Mouse (Mus musculus) heart, embryonic 12.5 days (tissue): ENCODE data around the gene Arhgef28. TPM values are rescaled to one million over a fixed set of nuclear protein-coding genes. Genes with fewer than 3 reads are reported as not detected.

ENCODE experiments used
- ATAC-seq: fragments of 200-750 bp; cut with Nextera tagmentation; 2 replicates; pipeline ENCODE4 v1.8.0; 2017; ENCODE audit warnings: moderate TSS enrichment, moderate library complexity; ENCODE audit not compliant: insufficient number of reproducible peaks, low FRiP score
- H3K27ac ChIP-seq: fragments of 300-500 bp; sonication (generic); 2 replicates; pipeline ENCODE4 v1.5.1; 2016; ENCODE audit warnings: mild to moderate bottlenecking, moderate library complexity; ENCODE audit not compliant: poor library complexity, severe bottlenecking
- H3K27me3 ChIP-seq: fragments of 300-500 bp; sonication (generic); replicated peaks from 2 replicates; pipeline ENCODE4 v1.6.1; 2016; ENCODE audit warnings: mild to moderate bottlenecking, moderate library complexity
- H3K36me3 ChIP-seq: fragments of 300-500 bp; sonication (generic); 2 replicates; pipeline ENCODE4 v1.6.1; 2016; ENCODE audit warnings: mild to moderate bottlenecking, moderate library complexity
- H3K4me1 ChIP-seq: fragments of 300-500 bp; sonication (generic); replicated peaks from 2 replicates; pipeline ENCODE4 v1.6.1; 2016; ENCODE audit warnings: mild to moderate bottlenecking
- H3K4me2 ChIP-seq: fragments of 300-500 bp; sonication (generic); 2 replicates; pipeline ENCODE4 v1.6.1; 2016; ENCODE audit warnings: mild to moderate bottlenecking, moderate library complexity
- H3K4me3 ChIP-seq: fragments of 300-500 bp; sonication (generic); 2 replicates; pipeline ENCODE4 v1.5.1; 2016; ENCODE audit warnings: mild to moderate bottlenecking
- H3K9ac ChIP-seq: fragments of 300-500 bp; sonication (generic); 2 replicates; pipeline ENCODE4 v1.6.1; 2016; ENCODE audit warnings: mild to moderate bottlenecking, moderate library complexity
- H3K9me3 ChIP-seq: fragments of 300-500 bp; sonication (generic); replicated peaks from 2 replicates; pipeline ENCODE4 v1.6.1; 2016; ENCODE audit warnings: mild to moderate bottlenecking, moderate library complexity
- WGBS: fragments of 180-500 bp; shearing (Covaris S2); methylation state at CpG from one replicate; pipeline ENCODE4 v1.1.7; 2016; 5-methylcytosine and 5-hydroxymethylcytosine counted together
- polyA plus RNA-seq: library from polyadenylated mRNA; unstranded; fragments of >200 nt; fragmentation: Nextera tagmentation; extraction: Ambion mirVana; gene quantifications from 2 replicates; pipeline ENCODE4 v1.2.1, GENCODE M21; 2016

Gene Arhgef28
- polyA plus RNA-seq, 1 experiment from 2014 or later, result 13.4 TPM

GRCm38 (mm10) chr13:98222848-98223247 lies 16.6 kb upstream of the Arhgef28 start:
- H3K36me3 ChIP-seq, result no peaks in the 10 kb centered on the region
- no peak overlapping the region for H3K4me3 ChIP-seq
- H3K4me2 ChIP-seq, result no peak overlapping the region
- H3K27me3 ChIP-seq, result 0 out of 2 replicates have a peak, but pooled peaks cover 5% of the 10 kb centered on the region
- ATAC-seq, result no peak
- H3K9ac ChIP-seq, result no peak overlapping the region
- H3K4me1 ChIP-seq, result no peaks in the 10 kb centered on the region
- H3K27ac ChIP-seq, result no peak overlapping the region
- 37% methylated on average over 12 of the region's 12 CpGs for WGBS
- no peaks in the 10 kb centered on the region for H3K9me3 ChIP-seq

GRCm38 (mm10) chr13:98210137-98210536 lies 3.9 kb upstream of the Arhgef28 start:
- H3K27me3 ChIP-seq, result 0 out of 2 replicates have a peak, but pooled peaks cover 7% of the 10 kb centered on the region
- H3K9me3 ChIP-seq, result no peaks in the 10 kb centered on the region
- H3K36me3 ChIP-seq, result no peaks in the 10 kb centered on the region
- H3K4me2 ChIP-seq, result no peak overlapping the region
- ATAC-seq, result no peak
- H3K4me3 ChIP-seq, result no peak overlapping the region
- no peak overlapping the region for H3K27ac ChIP-seq
- H3K4me1 ChIP-seq, result peaks cover 5% of the 10 kb centered on the region
- 82% methylated on average over 7 of the region's 7 CpGs for WGBS
- H3K9ac ChIP-seq, result no peak overlapping the region

DNA sequence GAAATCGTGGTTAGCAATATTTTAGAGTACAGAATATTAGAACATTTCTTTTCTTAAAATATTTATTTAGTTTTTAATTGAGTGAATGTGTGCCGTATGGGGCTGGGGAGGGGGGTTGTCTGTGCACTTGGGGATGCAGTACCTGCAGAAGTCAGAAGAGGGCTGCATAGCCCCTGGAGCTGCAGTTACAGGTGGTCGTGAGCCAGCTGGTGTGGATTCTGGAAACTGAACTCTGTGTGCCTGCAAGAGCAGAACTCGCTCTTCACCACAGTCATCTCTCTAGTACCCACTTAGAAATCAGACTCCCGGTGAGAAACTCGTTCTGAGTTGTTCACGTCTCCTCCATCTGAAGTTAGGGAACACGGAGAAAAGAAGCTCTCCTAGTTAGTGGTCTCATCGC lies 2.6 kb upstream of the Arhgef28 start:
- WGBS, result 37% methylated on average over 9 of the region's 9 CpGs
- H3K27ac ChIP-seq, result no peak overlapping the region
- peaks cover 7% of the 10 kb centered on the region for H3K4me1 ChIP-seq
- H3K27me3 ChIP-seq, result 0 out of 2 replicates have a peak, but pooled peaks cover 7% of the 10 kb centered on the region
- no peak overlapping the region for H3K9ac ChIP-seq
- H3K9me3 ChIP-seq, result no peaks in the 10 kb centered on the region
- H3K36me3 ChIP-seq, result no peaks in the 10 kb centered on the region
- no peak overlapping the region for H3K4me2 ChIP-seq
- no peak for ATAC-seq
- H3K4me3 ChIP-seq, result no peak overlapping the region

DNA sequence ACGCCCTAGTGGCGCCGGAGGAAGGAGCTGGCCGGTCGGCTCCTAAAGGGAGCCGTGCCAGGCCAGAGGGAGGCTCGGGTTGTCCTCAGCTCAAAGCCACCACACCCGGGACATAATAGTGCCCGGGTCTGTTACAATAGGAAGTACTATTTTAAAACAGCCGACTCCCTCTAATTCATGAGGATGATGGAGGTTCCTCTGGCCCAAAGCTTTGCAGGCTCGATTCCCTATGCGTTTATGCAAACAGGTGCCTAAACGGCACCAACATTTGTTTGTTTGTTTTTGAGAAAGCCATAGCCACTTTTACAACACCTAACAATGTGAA lies 269 bp upstream of the Arhgef28 start:
- no peaks in the 10 kb centered on the region for H3K36me3 ChIP-seq
- peak overlapping the region; percentile 84 for H3K4me2 ChIP-seq
- ATAC-seq, result no peak
- peak overlapping the region; percentile 86 for H3K9ac ChIP-seq
- H3K4me1 ChIP-seq, result peaks cover 13% of the 10 kb centered on the region
- peak overlapping the region; percentile 74 for H3K4me3 ChIP-seq
- WGBS, result 4% methylated on average over 13 of the region's 13 CpGs
- no peaks in the 10 kb centered on the region for H3K9me3 ChIP-seq
- peak overlapping the region; percentile 80 for H3K27ac ChIP-seq
- 0 out of 2 replicates have a peak, but pooled peaks cover 4% of the 10 kb centered on the region for H3K27me3 ChIP-seq

DNA sequence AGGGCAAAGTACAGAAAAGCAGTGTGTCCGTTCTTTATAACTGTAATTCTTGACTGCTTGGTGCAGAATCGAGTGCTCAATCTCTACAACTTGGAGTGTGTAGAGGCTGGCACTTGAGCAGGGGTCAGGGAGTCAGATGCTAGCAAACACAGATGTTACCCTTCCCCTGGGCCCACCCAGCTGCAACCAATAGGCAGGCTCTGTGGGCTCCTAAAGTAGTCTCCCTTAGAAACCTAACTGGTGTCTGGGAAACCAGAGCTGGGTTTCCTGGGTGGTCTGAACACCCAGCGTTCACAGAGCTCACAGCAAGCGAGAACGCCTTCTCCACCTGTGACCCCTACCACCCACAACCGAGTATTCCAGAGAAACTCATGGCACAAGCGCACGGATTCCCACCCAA lies 1.1 kb downstream of the Arhgef28 start:
- Histone ChIP-seq H3K9ac (no peak overlapping the region), H3K4me3 (peak overlapping the region; percentile 74), H3K36me3 (no peaks in the 10 kb centered on the region), H3K4me2 (peak overlapping the region; percentile 84), H3K9me3 (no peaks in the 10 kb centered on the region), H3K27me3 (0 out of 2 replicates have a peak, but pooled peaks cover 4% of the 10 kb centered on the region), H3K27ac (peak overlapping the region; percentile 36; the same call in 1 of the 2 replicates), H3K4me1 (peaks cover 21% of the 10 kb centered on the region)
- ATAC-seq, result no peak
- WGBS, result 42% methylated on average over 8 of the region's 8 CpGs

DNA sequence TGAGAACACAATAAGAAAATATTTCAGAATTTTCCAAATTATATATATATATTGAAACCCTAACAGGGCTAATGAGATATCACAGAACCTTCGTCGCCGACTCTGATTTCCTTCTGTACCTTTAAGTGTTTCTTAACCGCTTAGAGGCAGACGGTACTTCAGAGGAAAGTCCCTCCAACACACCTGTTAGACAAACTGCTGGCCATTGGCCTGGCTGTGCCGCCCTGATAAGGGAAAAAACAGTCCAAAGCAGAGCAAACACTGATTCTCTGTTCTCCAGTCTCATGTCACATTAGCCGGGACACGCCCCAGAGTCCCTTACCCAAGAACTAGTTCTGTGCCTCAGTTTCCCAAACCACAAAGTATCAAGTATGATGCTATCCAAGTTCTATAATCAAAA lies 1.9 kb downstream of the Arhgef28 start:
- no peak for ATAC-seq
- no peak overlapping the region for H3K9ac ChIP-seq
- no peaks in the 10 kb centered on the region for H3K9me3 ChIP-seq
- no peaks in the 10 kb centered on the region for H3K36me3 ChIP-seq
- WGBS, result 88% methylated on average over 8 of the region's 8 CpGs
- H3K27ac ChIP-seq, result no peak overlapping the region
- peaks cover 21% of the 10 kb centered on the region for H3K4me1 ChIP-seq
- no peak overlapping the region for H3K4me2 ChIP-seq
- 0 out of 2 replicates have a peak, but pooled peaks cover 4% of the 10 kb centered on the region for H3K27me3 ChIP-seq
- H3K4me3 ChIP-seq, result no peak overlapping the region

- 0 out of 2 replicates have a peak, but pooled peaks have one; percentile 23 for ATAC-seq
- Histone ChIP-seq H3K27ac (no peak overlapping the region), H3K4me2 (peak overlapping the region; percentile 51), H3K36me3 (no peaks in the 10 kb centered on the region), H3K9ac (no peak overlapping the region), H3K4me3 (no peak overlapping the region), H3K9me3 (no peaks in the 10 kb centered on the region), H3K4me1 (peaks cover 21% of the 10 kb centered on the region), H3K27me3 (no peaks in the 10 kb centered on the region)
- 24% methylated on average over 9 of the region's 9 CpGs for WGBS
These were observed 4.8 kb downstream of the Arhgef28 start for GRCm38 (mm10) chr13:98201436-98201835.

- ATAC-seq, result no peak
- H3K4me1 ChIP-seq, result peaks cover 10% of the 10 kb centered on the region
- no peak overlapping the region for H3K4me3 ChIP-seq
- no peak overlapping the region for H3K27ac ChIP-seq
- no peaks in the 10 kb centered on the region for H3K27me3 ChIP-seq
- no peaks in the 10 kb centered on the region for H3K36me3 ChIP-seq
- H3K9me3 ChIP-seq, result 0 out of 2 replicates have a peak, but pooled peaks cover 2% of the 10 kb centered on the region
- peak overlapping the region; percentile 0; the same call in 1 of the 2 replicates for H3K4me2 ChIP-seq
- H3K9ac ChIP-seq, result no peak overlapping the region
- 45% methylated on average over 10 of the region's 10 CpGs for WGBS
These were observed 13.6 kb downstream of the Arhgef28 start for GRCm38 (mm10) chr13:98192596-98192995.

GRCm38 (mm10) chr13:98188500-98188899 lies 17.7 kb downstream of the Arhgef28 start:
- no peak for ATAC-seq
- H3K27ac ChIP-seq, result no peak overlapping the region
- no peak overlapping the region for H3K9ac ChIP-seq
- H3K27me3 ChIP-seq, result no peaks in the 10 kb centered on the region
- 87% methylated on average over 2 of the region's 2 CpGs for WGBS
- no peak overlapping the region for H3K4me2 ChIP-seq
- H3K4me1 ChIP-seq, result peaks cover 23% of the 10 kb centered on the region
- H3K36me3 ChIP-seq, result no peaks in the 10 kb centered on the region
- no peak overlapping the region for H3K4me3 ChIP-seq
- H3K9me3 ChIP-seq, result no peaks in the 10 kb centered on the region

- Histone ChIP-seq H3K4me3 (no peak overlapping the region), H3K27me3 (no peaks in the 10 kb centered on the region), H3K36me3 (no peaks in the 10 kb centered on the region), H3K9ac (no peak overlapping the region), H3K4me2 (no peak overlapping the region), H3K27ac (no peak overlapping the region), H3K4me1 (peaks cover 26% of the 10 kb centered on the region), H3K9me3 (no peaks in the 10 kb centered on the region)
- ATAC-seq, result no peak
- WGBS, result 93% methylated on average over 1 of the region's 1 CpGs
These were observed 18.3 kb downstream of the Arhgef28 start for GRCm38 (mm10) chr13:98187904-98188303.

DNA sequence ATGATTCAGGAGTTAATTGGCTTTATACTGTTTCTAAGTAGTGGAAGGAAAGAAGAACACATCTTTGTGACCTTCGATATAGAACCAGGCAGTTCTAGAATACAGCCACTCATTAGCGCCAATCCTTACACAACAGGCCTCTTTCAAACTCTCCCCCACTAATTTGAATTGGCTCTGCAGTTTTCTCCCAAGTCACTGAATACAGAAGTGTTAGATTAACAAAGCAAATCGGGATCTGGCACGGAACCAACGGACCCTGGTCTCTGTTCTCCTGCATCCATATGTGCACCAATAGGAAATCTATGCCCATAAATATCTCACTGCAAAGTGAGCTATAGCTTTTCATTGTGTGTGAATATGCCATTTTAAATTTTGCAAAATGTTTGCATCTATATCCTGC lies 20.1 kb downstream of the Arhgef28 start:
- H3K4me3 ChIP-seq, result no peak overlapping the region
- no peak overlapping the region for H3K4me2 ChIP-seq
- no peak overlapping the region for H3K9ac ChIP-seq
- no peak overlapping the region for H3K27ac ChIP-seq
- no peak for ATAC-seq
- 69% methylated on average over 5 of the region's 5 CpGs for WGBS
- H3K9me3 ChIP-seq, result no peaks in the 10 kb centered on the region
- no peaks in the 10 kb centered on the region for H3K27me3 ChIP-seq
- no peaks in the 10 kb centered on the region for H3K36me3 ChIP-seq
- H3K4me1 ChIP-seq, result peaks cover 19% of the 10 kb centered on the region

DNA sequence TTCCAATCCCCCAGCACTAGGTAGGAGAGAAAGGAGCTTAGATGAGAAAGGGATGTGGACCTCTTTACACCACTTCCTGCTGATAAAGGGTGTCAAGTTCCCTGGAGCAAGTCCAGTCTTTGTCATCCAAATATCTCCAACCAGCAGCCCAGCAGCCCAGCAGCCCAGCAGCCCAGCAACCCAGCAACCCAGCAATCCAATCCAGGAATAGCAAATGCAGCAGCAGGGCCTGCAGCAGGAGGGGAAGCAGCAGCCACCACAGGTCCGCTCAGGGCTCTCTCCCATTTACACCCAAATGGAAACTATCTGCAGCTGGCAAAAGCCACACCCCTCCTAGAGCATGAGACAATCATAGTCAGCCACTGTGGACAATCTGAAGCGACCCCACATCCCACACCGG lies 21.6 kb downstream of the Arhgef28 start:
- 30% methylated on average over 3 of the region's 3 CpGs for WGBS
- ATAC-seq, result 0 out of 2 replicates have a peak, but pooled peaks have one; percentile 29
- Histone ChIP-seq H3K4me2 (0 out of 2 replicates have a peak overlapping the region, but pooled peaks have one; percentile 7), H3K27ac (no peak overlapping the region; the same call in 1 of the 2 replicates), H3K4me3 (no peak overlapping the region), H3K9me3 (no peaks in the 10 kb centered on the region), H3K36me3 (no peaks in the 10 kb centered on the region), H3K9ac (no peak overlapping the region), H3K4me1 (peaks cover 19% of the 10 kb centered on the region), H3K27me3 (no peaks in the 10 kb centered on the region)
